Mouse (Mus musculus) gastrocnemius, adult 18-20 months (tissue): ENCODE data around the gene Olfr826. TPM values are rescaled to one million over a fixed set of nuclear protein-coding genes. Genes with fewer than 3 reads are reported as not detected.
"Not testable (repeated sequence)": the region's sequence is repeated elsewhere in the genome, so short reads cannot be mapped to it uniquely, and the experiment has no call there.

ENCODE experiments used
- DNase-seq: peaks from one replicate; pipeline ENCODE4 v3.0.0; 2021; ENCODE audit warnings: low spot score
- long read RNA-seq, 2 experiments: library from polyadenylated mRNA; stranded (forward); transcript quantifications; one replicate each; pipeline ENCODE4 v2.0.0; 2021
- total RNA-seq, 2 experiments: library from RNA; stranded (reverse); gene quantifications; 2 replicates each; pipeline ENCODE4 v1.2.3; 2021

The Olfr826 gene
- not detected for total RNA-seq
- long read RNA-seq, experiment 1, result 0 reads
- long read RNA-seq, experiment 2, result 0 reads

- DNase-seq, result no peak
These were observed at the start of gene Olfr826 for GRCm38 (mm10) chr10:130184086-130184485. TSS of gene Olfr826 (minus strand) at chr10:130184186.

DNA sequence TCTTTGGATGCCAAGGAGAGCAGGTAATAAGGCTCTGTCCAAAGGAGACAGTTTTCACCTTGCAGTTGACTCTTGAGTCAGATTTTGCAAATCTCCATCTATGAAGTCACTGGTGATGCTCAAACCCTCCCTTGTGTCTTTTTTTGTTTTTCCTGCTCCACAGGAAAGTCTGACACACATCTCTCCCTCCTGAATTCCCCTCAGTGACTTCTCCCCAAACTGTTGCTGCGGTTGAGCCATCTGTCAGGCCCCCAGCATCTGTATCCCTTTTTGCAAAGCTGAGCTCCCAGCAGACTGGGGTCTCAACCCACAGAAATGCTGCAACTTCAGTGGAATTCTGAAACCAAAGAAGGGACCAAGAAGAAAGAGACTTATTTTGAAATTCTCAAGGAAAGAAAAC is 48.1 kb upstream of the Olfr826 start:
- no peak for DNase-seq

DNA sequence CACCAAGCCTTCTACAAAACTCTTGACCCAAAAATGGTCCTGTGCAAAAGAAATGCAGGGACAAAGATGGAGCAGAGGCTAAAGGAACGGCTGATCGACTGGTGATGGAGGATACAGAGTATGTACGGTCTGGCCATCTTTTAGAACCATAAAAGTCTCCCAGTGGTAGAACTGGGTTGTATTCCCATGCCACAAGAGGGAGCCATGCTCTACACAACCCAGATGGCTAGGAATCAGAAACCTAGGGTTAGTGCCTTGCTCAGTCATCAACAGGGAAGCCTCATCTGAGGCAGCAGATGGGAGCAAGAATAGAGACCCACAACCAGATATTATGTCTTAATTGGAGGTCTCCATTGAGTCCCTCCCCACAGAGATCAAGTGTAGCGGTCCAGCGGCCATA is 45.6 kb upstream of the Olfr826 start:
- no peak for DNase-seq

DNA sequence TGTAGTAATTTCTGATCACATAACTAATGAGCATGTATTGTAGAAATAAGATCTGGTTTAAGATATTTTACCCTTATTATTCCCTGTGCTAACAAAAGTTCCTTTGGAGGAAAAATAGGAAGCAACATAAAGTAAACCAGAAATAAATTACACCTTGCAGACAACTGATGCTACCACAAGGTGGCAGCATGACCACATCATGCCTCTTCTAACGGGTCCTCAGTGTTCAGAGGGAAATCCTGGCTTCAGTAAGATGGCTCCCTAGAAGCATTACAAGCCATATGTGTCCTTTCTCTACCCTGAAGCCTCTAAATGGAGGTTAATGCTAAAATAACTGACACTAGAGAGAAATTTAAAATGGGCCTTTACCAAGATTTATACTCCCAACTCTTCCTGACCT is 44.3 kb upstream of the Olfr826 start:
- peak; percentile 3 for DNase-seq

DNA sequence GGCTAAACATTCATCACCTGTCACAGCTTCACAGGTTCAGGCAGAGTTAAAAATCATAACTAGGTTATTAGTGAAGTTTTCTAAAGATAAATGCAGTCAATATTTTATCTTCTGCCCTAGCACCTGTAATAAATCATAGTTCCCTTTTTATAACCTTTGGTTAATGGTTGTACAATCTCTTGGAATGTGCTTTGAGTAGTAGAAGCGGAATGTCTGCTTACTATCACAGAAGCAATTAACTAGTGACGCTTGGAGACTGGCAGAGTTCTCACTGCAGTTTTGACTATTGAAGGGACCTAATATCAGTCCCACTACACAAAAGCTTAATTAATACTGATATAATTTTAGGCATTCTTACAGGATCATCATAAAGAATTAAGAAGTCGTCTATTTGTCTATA is 41.0 kb upstream of the Olfr826 start:
- DNase-seq, result no peak

DNA sequence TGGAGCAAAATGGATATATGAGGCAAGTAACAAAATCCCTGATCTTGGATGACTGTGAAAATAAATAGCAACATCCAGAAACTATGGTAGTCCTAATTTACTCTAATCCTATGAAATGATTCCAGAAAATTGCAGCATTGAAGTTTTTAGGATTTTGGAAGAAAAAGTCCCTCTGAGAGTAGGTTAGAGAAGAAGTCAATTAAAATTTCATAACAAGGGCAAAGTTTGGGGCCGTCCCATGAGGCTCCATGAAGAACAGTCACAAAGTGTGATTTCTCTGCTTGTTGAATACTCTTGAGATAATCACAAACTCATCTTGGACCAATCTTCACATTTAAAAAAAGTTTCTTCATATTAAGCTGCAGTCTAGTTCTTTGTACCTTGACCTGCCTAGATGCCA is 30.3 kb upstream of the Olfr826 start, which contains the start of gene Olfr827:
Gene Olfr827 (minus strand): TSS at position 101 of the 400 bp plus-strand sequence.
- DNase-seq, result no peak

DNA sequence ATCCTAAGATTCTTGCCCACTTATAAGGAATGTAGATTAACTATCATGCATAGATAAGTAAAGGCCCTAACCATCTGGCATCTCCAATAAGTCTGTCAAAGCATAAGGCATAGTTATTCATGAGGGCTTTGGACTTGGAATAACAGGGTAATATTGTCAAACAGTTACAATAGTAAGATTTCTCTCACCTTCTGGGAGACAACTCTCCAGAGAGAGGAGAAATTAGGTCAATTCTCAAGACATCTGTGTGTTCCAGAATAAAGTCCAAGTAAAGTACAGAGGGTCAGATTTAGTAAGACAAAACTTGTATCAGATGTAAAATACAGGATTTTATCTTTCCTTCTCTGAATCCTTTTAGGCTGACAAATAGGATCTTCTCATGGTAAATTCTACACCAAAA is 17.3 kb downstream of the Olfr826 start, which contains the start of gene Olfr825:
Gene Olfr825 (minus strand): TSS at position 101 of the 400 bp plus-strand sequence.
- DNase-seq, result no peak

DNA sequence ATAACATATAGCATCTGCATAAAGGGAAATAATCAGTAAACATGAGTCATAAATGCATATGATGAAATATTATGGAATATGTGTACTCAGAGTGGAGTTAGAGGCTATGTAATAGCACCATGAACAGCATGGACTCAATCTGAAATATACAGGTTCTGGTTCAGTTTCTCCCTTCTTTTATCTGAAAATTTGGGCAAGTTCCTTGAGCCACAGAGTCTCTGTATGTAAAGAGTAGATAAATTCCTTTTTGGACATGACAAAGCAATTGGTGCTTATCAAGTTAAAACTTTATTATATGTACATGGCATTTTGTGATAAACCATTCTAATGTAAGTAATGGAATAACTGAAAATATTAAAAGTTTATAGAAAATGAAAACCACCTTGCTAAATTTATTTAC is 18.8 kb downstream of the Olfr826 start:
- DNase-seq, result no peak

- DNase-seq, result no peak
These were observed 39.9 kb downstream of the Olfr826 start for GRCm38 (mm10) chr10:130144121-130144520.

DNA sequence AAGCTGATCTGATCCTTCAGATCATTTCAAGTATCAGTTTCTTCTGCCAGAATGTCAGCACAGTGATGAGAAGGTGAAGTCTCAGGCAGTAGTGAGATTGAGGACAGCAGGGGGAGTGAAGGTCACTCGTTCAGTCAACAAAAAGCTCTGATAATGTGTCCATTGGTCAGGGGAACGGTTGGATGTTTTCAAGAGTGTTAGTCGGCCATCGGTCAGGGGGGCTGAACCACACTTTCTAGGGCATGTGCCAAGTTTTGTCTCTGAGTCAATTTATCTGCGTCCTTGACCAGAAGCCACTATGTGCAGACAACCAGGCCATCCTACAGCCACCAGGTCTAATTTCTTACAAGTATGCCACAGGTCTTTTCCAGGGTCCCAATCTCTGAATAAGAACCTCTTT is 41.5 kb downstream of the Olfr826 start:
- DNase-seq, result not testable (repeated sequence)

DNA sequence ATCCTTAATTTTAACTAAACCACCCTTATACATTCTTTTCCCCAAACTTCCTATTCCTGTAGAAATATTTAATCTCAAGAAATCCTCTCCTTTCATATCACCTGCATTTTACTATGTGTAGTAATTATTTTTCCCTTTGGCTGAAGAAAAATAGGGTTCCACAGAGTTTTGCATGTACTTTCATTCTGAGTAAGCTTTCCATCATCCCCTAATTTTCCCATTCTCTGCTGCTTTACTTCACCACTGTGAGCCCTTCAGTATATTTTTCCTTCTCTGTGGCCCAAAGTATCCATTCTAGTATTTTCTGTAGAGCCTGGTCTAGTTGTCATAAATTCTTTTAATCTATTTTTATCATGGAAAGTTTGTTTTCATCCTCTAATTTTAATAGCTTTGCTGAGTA is 49.2 kb downstream of the Olfr826 start:
- DNase-seq, result no peak

DNA sequence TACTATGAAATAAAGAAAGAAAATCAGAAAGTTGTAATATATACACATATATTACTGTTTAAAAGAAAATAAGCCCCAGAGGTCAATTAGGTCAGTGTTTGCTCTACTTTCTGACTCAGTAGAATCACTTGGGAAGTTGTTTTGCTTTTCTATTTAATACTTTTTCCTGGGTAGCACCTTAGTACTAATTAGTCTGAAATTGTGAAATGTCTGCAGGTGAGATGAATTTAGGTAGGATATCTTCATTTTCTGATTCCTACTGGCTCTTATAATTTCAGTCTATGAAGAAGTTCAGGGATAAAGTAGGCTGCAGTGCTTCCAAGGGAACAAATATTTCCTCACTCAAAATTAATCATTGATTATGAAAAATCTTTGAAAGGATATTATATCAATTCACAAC is 54.1 kb downstream of the Olfr826 start, which contains the start of gene Olfr824:
Gene Olfr824 (minus strand): TSS at position 101 of the 400 bp plus-strand sequence.
- not testable (repeated sequence) for DNase-seq

Other genes with a start within 250 kb of the Olfr826 start
- not detected for gene Olfr818, start 235.1 kb downstream of the Olfr826 start, total RNA-seq
- not detected for gene Olfr819, start 216.9 kb downstream of the Olfr826 start, total RNA-seq
- not detected for gene Olfr247, start 208.0 kb downstream of the Olfr826 start, total RNA-seq
- gene Gm10310, start 199.1 kb downstream of the Olfr826 start, total RNA-seq, result not detected
- gene Olfr820, start 171.6 kb downstream of the Olfr826 start, total RNA-seq, result not detected
- not detected for gene Olfr821, start 153.8 kb downstream of the Olfr826 start, total RNA-seq
- gene Olfr822, start 113.0 kb downstream of the Olfr826 start, total RNA-seq, result not detected
- not detected for gene Olfr823, start 68.8 kb downstream of the Olfr826 start, total RNA-seq
- gene Olfr824, start 54.2 kb downstream of the Olfr826 start, total RNA-seq, result not detected
- not detected for gene Olfr825, start 17.4 kb downstream of the Olfr826 start, total RNA-seq
- not detected for gene Olfr827, start 30.2 kb upstream of the Olfr826 start, total RNA-seq
- not detected for gene Neurod4, start 96.1 kb upstream of the Olfr826 start, total RNA-seq
- gene Tespa1, start 138.7 kb upstream of the Olfr826 start, total RNA-seq, result under 1 TPM; 0.18 to 0.47 TPM
- not detected for gene Vmn2r84, start 210.1 kb upstream of the Olfr826 start, total RNA-seq
- not detected for gene Vmn2r85, start 245.5 kb upstream of the Olfr826 start, total RNA-seq